Comparison of ENCODE assay signal across 8 mouse cellular contexts in the genomic region with DNA sequence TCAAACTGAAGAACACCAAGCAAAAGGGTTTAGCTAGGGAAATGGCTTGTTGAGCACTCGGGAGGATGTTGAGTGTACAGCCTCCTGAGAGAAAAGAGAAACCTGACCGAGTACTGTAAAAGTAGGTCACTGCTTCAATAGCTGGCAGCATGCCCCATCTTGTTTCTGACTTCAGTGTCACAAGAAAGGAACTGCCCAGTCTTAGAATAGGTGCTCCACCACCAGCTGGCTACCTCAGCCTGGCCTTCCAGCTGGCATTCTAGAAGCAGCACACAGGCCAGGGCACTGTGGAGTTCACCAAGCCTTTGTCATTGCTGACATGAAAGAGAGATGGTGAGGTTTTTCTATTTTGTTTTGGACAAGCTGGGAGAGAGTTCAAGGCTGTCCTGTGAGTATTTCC.
DNase-seq lines count a peak whose midpoint lies in the region; ATAC-seq lines count a peak whose summit lies in the region.

No protein-coding gene starts in this region.

- peak; percentile 37 for DNase-seq in layer of hippocampus, adult 11-12 months (ENCODE audit: low spot score)
- DNase-seq in layer of hippocampus, adult 9-10 months (ENCODE audit: low spot score) = no peak
- DNase-seq in adrenal gland, postnatal 36 days = peak; percentile 77 to 85
- peak; percentile 26 to 59 for DNase-seq in frontal cortex, postnatal 36 days (ENCODE audit: low spot score in 2 of 2)
- DNase-seq in kidney, postnatal 4 days = peak; percentile 36 to 53
- DNase-seq in ovary, postnatal 14 days (ENCODE audit: low spot score) = peak; percentile 31
- no peak for DNase-seq in T-cell, adult 2 months (ENCODE audit: low spot score)

- ATAC-seq in megakaryocyte-erythroid progenitor cell, adult 5-6 weeks (replicated peaks; ENCODE audit: low FRiP score, low TSS enrichment, poor library complexity, severe bottlenecking) = no peak

Comparison
In these comparisons a context has a peak if more than half of its experiments do, and no peak if none do; other contexts are left out.
1. DNase-seq: peak in layer of hippocampus, adult 11-12 months (single experiment), adrenal gland, postnatal 36 days (2 of 2), frontal cortex, postnatal 36 days (2 of 2), kidney, postnatal 4 days (2 of 2) and ovary, postnatal 14 days (single experiment); none in layer of hippocampus, adult 9-10 months (single experiment) and T-cell, adult 2 months (single experiment).